In genomic region chr3:58895131-58895530, GRCm38 (mm10) we compare ENCODE assay signal across 21 mouse cellular contexts. TPM values are rescaled to one million over a fixed set of nuclear protein-coding genes. Genes with fewer than 3 reads are reported as not detected.
"Had no signal": no experiment of that assay in that cellular context is flagged by ENCODE, and none has a peak within 500 bp of the region (broad histone marks: within the 10 kb centered on the region; RNA-seq: fewer than 3 reads in every experiment).

No protein-coding gene starts in this region.

- H3K4me3 ChIP-seq: lung, embryonic 15.5 days; megakaryocyte, embryonic 14.5 days; midbrain, embryonic 13.5 days; midbrain, embryonic 15.5 days; neural tube, embryonic 13.5 days; stomach, embryonic 15.5 days had no signal

- ATAC-seq: liver, postnatal 0 days; lung, postnatal 0 days; midbrain, embryonic 13.5 days; midbrain, embryonic 15.5 days had no signal

- H3K4me2 ChIP-seq: lung, embryonic 15.5 days; midbrain, embryonic 11.5 days; midbrain, embryonic 13.5 days; midbrain, embryonic 15.5 days; neural tube, embryonic 13.5 days; stomach, embryonic 15.5 days had no signal

- DNase-seq: liver, postnatal 0 days; lung, adult 2 months; lung, postnatal 14 days; lung, postnatal 36 days; right cerebral cortex, postnatal 14 days; thymus, adult 2 months; thymus, postnatal 25 days; thymus, postnatal 4 days had no signal

- H3K27me3 ChIP-seq: lung, embryonic 15.5 days; midbrain, embryonic 15.5 days; neural tube, embryonic 13.5 days; stomach, embryonic 15.5 days had no signal

- H3K9me3 ChIP-seq: lung, embryonic 15.5 days; megakaryocyte, embryonic 14.5 days; midbrain, embryonic 13.5 days; midbrain, embryonic 15.5 days; neural tube, embryonic 13.5 days; stomach, embryonic 15.5 days had no signal

- H3K4me1 ChIP-seq: lung, embryonic 15.5 days; megakaryocyte, embryonic 14.5 days; midbrain, embryonic 15.5 days; neural tube, embryonic 13.5 days; stomach, embryonic 15.5 days had no signal

- H3K27ac ChIP-seq: lung, embryonic 15.5 days; macrophage; midbrain, embryonic 13.5 days; midbrain, embryonic 15.5 days; neural tube, embryonic 13.5 days; stomach, embryonic 15.5 days; stomach, postnatal 0 days had no signal

- H3K36me3 ChIP-seq: lung, embryonic 15.5 days; midbrain, embryonic 13.5 days; midbrain, embryonic 15.5 days; neural tube, embryonic 13.5 days; stomach, embryonic 15.5 days had no signal

- H3K9ac ChIP-seq: liver, postnatal 0 days; lung, embryonic 15.5 days; midbrain, embryonic 13.5 days; midbrain, embryonic 15.5 days; neural tube, embryonic 13.5 days; stomach, embryonic 15.5 days had no signal

RNA-seq across cellular contexts. Expression of gene Clrn1, which starts 10.0 kb away (rescaled TPM):
- polyA plus RNA-seq: liver, postnatal 0 days; lung, adult 2 months; lung, postnatal 0 days; macrophage; spleen, adult 2 months; stomach, embryonic 15.5 days; stomach, postnatal 0 days; testis, adult 2 months; urinary bladder, adult 2 months had no signal
